Mouse (Mus musculus) frontal cortex, postnatal 10 days (tissue): Measurements from ENCODE around the gene Jak3.
"Not testable (repeated sequence)": the region's sequence is repeated elsewhere in the genome, so short reads cannot be mapped to it uniquely, and the experiment has no call there.

Experiments used
- DNase-seq, 2 experiments: peaks; one replicate each; pipeline ENCODE4 v3.0.0; 2022; ENCODE audit warnings: low spot score in 2 of 2, mixed read lengths in 1 of 2

Gene Jak3

GRCm38 (mm10) chr8:71686143-71686734 lies 10.1 kb downstream of the Jak3 start:
- no peak for DNase-seq

- no peak for DNase-seq
These were observed 11.5 kb downstream of the Jak3 start for GRCm38 (mm10) chr8:71687616-71688015.

GRCm38 (mm10) chr8:71689028-71689427 lies 12.9 kb downstream of the Jak3 start, which contains the start of gene Insl3:
TSS of gene Insl3 (plus strand) at chr8:71689214.
- DNase-seq, result no peak

GRCm38 (mm10) chr8:71692509-71692908 lies 16.4 kb downstream of the Jak3 start:
- no peak for DNase-seq

- DNase-seq, result peak in 1 of 2 experiments; percentile 12
These were observed 17.3 kb downstream of the Jak3 start for GRCm38 (mm10) chr8:71693166-71694041.

GRCm38 (mm10) chr8:71695456-71695855 lies 19.4 kb downstream of the Jak3 start:
- DNase-seq, result not testable (repeated sequence)

GRCm38 (mm10) chr8:71700493-71701269 lies 24.6 kb downstream of the Jak3 start:
- no peak for DNase-seq

GRCm38 (mm10) chr8:71701414-71702086 lies 25.5 kb downstream of the Jak3 start, which contains the start of gene B3gnt3:
TSS of gene B3gnt3 (minus strand) at chr8:71701789.
- no peak for DNase-seq

GRCm38 (mm10) chr8:71702087-71702432 lies 26.0 kb downstream of the Jak3 start:
- DNase-seq, result peak in 1 of 2 experiments; percentile 6

- DNase-seq, result no peak
These were observed 26.8 kb downstream of the Jak3 start for GRCm38 (mm10) chr8:71702923-71703322.

- not testable (repeated sequence) for DNase-seq
These were observed 27.3 kb downstream of the Jak3 start for GRCm38 (mm10) chr8:71703400-71703799.

GRCm38 (mm10) chr8:71707874-71708273 lies 31.8 kb downstream of the Jak3 start:
- DNase-seq, result peak in 1 of 2 experiments; percentile 23

- DNase-seq, result peak in 1 of 2 experiments; percentile 29
These were observed 33.2 kb downstream of the Jak3 start for GRCm38 (mm10) chr8:71709134-71709799.

- peak; percentile 70 to 80 for DNase-seq
These were observed 33.8 kb downstream of the Jak3 start for GRCm38 (mm10) chr8:71709800-71710446.

GRCm38 (mm10) chr8:71711574-71711973 lies 35.5 kb downstream of the Jak3 start:
- no peak for DNase-seq

GRCm38 (mm10) chr8:71715531-71715930 lies 39.4 kb downstream of the Jak3 start:
- DNase-seq, result no peak

GRCm38 (mm10) chr8:71716561-71717053 lies 40.5 kb downstream of the Jak3 start:
- no peak for DNase-seq

- no peak for DNase-seq
These were observed 41.0 kb downstream of the Jak3 start for GRCm38 (mm10) chr8:71717096-71717495.

GRCm38 (mm10) chr8:71718252-71718651 lies 42.2 kb downstream of the Jak3 start:
- no peak for DNase-seq

- peak in 1 of 2 experiments; percentile 56 for DNase-seq
These were observed 43.1 kb downstream of the Jak3 start for GRCm38 (mm10) chr8:71719218-71719617.
